Mouse (Mus musculus) heart, postnatal 0 days (tissue): ENCODE data around the gene Insm2.

Experiments used
- CTCF ChIP-seq: IDR thresholded peaks from 2 replicates; pipeline ENCODE4 v1.5.1; 2016; ENCODE audit warnings: antibody characterized with exemption, control low read depth, low read depth
- EP300 ChIP-seq: IDR thresholded peaks from 2 replicates; pipeline ENCODE4 v1.6.1; 2016; ENCODE audit warnings: antibody characterized with exemption, low read depth

- TF ChIP-seq CTCF: no peak
- no peak for TF ChIP-seq EP300
Observed at GRCm38 (mm10) chr12:55571181-55571580, 28.0 kb upstream of the Insm2 start.
